Mouse (Mus musculus): Measurements from ENCODE around the gene Plppr5.

DNA sequence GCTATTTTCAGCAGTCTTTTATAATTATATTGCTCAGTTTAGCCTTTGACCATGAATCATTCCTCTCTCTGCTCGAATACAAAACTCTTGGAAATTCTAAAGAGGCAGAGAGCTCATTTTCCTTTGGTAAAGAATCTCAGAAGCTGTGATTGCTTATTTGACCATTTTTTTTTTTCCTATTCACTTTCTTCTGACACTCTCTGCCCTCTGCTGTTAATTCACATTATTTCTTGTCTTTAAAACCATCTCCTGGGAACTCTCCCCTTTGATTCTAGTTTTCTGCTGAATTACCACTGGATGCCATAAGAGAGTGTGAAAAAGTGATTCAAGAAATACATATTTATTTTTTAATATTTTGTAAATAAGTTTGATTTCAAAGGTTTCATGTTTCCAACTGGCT lies 120.1 kb downstream of the Plppr5 start:
- TF ChIP-seq POLR2A (IDR thresholded peaks at IDR 0.05; ENCODE audit: low read depth, low read length) (no peak), CTCF (IDR thresholded peaks at IDR 0.05; ENCODE audit: extremely low read depth, insufficient read depth, insufficient read length, insufficient replicate concordance) (no peak)
